Mouse (Mus musculus) megakaryocyte, adult 5-6 weeks (primary cell): Measurements from ENCODE around the gene Tjp2. TPM values are rescaled to one million over a fixed set of nuclear protein-coding genes. Genes with fewer than 3 reads are reported as not detected.

ENCODE experiments used
- ATAC-seq: 2 replicates; pipeline ENCODE4 v1.8.0; 2016; ENCODE audit warnings: mild to moderate bottlenecking, inconsistent platforms; ENCODE audit not compliant: poor library complexity, severe bottlenecking
- total RNA-seq, 2 experiments: library from RNA; stranded (forward) in 1 of 2; stranded (reverse) in 1 of 2; fragments of 153-499, 151-499 nt in 1 of 2; fragments of 221-1000, 200-1000 nt in 1 of 2; gene quantifications; 2 replicates each; pipeline versions ENCODE4 v1.2.3 to v1.2.4; 2015 to 2017

Tjp2 gene
- total RNA-seq, 2 experiments from 2014 or later = 1.6 to 2.4 TPM

- ATAC-seq = no peak
Observed at GRCm38 (mm10) chr19:24064348-24064895, 160.4 kb downstream of the Tjp2 start.

GRCm38 (mm10) chr19:24063585-24063984 lies 161.2 kb downstream of the Tjp2 start:
- ATAC-seq = no peak

- no peak for ATAC-seq
Observed at GRCm38 (mm10) chr19:24058851-24059250, 166.0 kb downstream of the Tjp2 start.

GRCm38 (mm10) chr19:24058021-24058420 lies 166.8 kb downstream of the Tjp2 start:
- no peak for ATAC-seq

- ATAC-seq = no peak
Observed at GRCm38 (mm10) chr19:24056880-24057279, 167.9 kb downstream of the Tjp2 start.

GRCm38 (mm10) chr19:24054904-24055303 lies 169.9 kb downstream of the Tjp2 start:
- ATAC-seq = no peak

GRCm38 (mm10) chr19:24054265-24054664 lies 170.6 kb downstream of the Tjp2 start:
- ATAC-seq = no peak

- ATAC-seq = no peak
Observed at GRCm38 (mm10) chr19:24050514-24050913, 174.3 kb downstream of the Tjp2 start.

GRCm38 (mm10) chr19:24049329-24049728 lies 175.5 kb downstream of the Tjp2 start:
- no peak for ATAC-seq

GRCm38 (mm10) chr19:24046395-24046993 lies 178.3 kb downstream of the Tjp2 start:
- ATAC-seq = no peak

Other genes starting within 250 kb of the Tjp2 start
- 0.42 TPM in 1 of 2 replicates, not detected in the other for gene Fam189a2, start 194.0 kb downstream of the Tjp2 start, total RNA-seq (2015)
- 0.33 TPM in 1 of 2 replicates, not detected in the other for gene Fam189a2, start 194.0 kb downstream of the Tjp2 start, total RNA-seq (2017)
- 9.6 and 10.4 TPM in 2 replicates for gene Fxn, start 55.6 kb upstream of the Tjp2 start, total RNA-seq (2015)
- 4.2 and 4.7 TPM in 2 replicates for gene Fxn, start 55.6 kb upstream of the Tjp2 start, total RNA-seq (2017)